Mouse (Mus musculus): Measurements from ENCODE around the gene Rala. TPM values are rescaled to one million over a fixed set of nuclear protein-coding genes. Genes with fewer than 3 reads are reported as not detected.
"Not testable (repeated sequence)": the region's sequence is repeated elsewhere in the genome, so short reads cannot be mapped to it uniquely, and the experiment has no call there.

Rala gene
- 10 to 100 TPM; 84.0 to 85.6 TPM for total RNA-seq (2021)
- long read RNA-seq, experiment 1, transcript Rala-201 (5 exons, 2,688 nt): major isoform, 146 of 168 reads
- long read RNA-seq, experiment 1, partial matches to known transcripts: 1 of 168 reads
- long read RNA-seq, experiment 1, other reads (novel, unspliced or antisense): 21 of 168 reads
- long read RNA-seq, experiment 2, transcript Rala-201 (5 exons, 2,688 nt): major isoform, 118 of 138 reads
- long read RNA-seq, experiment 2, partial matches to known transcripts: 1 of 138 reads
- long read RNA-seq, experiment 2, other reads (novel, unspliced or antisense): 19 of 138 reads

DNA sequence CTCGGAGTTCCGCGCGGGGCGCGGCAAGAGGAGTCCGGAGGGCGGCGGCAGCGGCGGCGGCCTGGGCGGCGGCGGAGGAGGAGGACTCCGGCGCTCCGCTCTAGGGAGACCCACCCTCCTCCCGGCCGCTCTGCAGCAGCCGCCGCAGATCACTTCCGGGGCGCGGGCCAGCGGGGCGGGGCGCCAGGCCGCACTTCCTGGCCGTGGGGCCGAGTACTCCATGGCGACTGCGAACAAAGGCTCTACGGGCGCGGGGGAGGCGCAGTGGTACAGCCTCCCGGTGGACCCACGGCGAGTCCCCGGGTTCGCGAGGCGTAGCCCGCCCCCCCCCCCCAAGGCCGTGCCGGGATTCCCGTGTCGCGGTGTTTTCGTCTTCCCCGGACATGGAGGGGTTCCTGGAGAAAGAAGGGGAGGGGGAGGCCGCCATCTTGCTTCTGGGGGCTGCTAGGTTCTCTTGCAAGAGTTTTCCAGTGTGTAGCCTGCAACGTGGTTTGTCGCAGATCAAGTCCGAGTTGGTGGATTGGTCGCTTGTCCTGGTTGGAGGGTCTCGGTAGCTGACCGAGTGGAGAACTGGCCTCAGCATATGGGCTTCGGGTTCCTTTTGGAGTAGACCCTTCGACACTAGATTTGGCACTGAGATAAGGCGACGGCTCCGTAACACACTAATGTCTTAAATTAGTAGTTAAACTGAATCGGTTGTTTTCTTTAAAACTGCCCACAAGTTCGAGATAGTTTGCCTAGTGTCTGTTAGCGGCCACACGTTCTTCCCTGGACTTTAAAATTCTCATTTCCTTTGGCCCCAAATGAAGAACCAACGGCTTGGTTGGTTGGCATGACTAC is at the start of gene Rala:
Gene Rala (minus strand): TSS at position 162 of the 840 bp plus-strand sequence.
- peak; percentile 93 for DNase-seq (ENCODE audit: low spot score in 2 of 2)
- intact Hi-C loops (cut with DNase I): loop anchor here (5.0 kb wide), 2 partner anchors 48 to 107 kb away; partner anchors contain the start of gene Yae1d1

DNA sequence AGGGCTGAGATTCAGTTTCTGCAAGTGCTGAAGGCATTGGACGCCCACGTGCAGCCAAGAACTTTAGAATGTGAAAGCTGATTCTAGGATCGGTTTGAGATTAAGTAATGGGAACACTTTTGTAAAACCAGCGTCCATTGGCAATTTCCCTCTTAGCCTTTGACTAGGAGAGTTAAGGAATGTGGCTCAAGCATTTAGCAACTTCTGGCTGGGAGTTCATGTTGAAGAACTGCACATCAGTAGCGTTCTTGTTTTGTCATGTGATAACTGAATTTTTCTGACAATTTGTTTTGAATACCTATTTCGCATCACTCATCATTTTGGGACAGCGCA is 49.4 kb upstream of the Rala start:
- no peak for DNase-seq (ENCODE audit: low spot score in 2 of 2)
- intact Hi-C loops (cut with DNase I): loop anchor here (5.0 kb wide), 1 partner anchor 51 kb away; the partner anchor contains the start of gene Rala

DNA sequence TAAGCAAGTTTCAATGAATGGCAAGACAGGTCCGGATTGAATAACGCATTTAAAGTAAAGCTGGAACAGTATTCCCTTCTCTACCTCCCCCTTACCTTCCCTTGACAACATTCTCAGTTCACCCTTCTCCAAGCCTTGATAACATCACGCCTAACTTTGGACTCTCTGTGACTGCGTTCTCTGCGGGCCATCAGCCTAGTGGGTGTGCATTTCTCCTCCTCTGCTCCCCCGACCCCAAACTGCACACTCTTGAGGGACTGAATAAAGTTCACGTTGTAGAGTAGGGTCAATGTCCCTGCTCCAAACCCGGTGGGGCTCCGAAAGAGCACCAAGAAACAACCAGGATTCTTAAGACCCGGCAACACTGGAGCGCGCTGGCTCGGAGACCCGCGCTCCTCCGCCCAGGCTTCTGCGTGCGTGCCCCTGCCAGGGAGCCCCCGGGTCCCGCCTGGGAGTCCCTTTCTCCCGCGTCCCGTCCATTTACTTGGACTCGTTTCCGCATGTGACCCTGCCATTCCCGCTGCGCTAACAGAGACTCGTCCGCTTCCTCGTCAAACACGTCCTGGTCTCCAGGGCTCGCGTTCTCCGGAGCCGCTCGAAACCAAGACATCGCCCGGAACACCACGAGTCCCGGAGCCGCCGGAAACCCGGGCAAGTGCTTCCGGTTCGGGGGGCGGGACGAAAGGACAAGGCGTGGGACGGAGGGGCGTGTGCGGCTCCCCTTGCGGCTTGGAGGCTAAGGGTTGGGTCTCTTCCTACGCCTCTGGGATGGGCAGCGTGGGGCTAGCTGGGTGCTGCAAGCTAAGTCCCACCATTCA is 48.9 kb upstream of the Rala start, which contains the start of gene Yae1d1:
Gene Yae1d1 (minus strand): TSS at position 653 of the 818 bp plus-strand sequence.
- DNase-seq (ENCODE audit: low spot score in 2 of 2): peak; percentile 90 to 91
- intact Hi-C loops (cut with DNase I): loop anchor here (5.0 kb wide), 1 partner anchor 51 kb away; the partner anchor contains the start of gene Rala

DNA sequence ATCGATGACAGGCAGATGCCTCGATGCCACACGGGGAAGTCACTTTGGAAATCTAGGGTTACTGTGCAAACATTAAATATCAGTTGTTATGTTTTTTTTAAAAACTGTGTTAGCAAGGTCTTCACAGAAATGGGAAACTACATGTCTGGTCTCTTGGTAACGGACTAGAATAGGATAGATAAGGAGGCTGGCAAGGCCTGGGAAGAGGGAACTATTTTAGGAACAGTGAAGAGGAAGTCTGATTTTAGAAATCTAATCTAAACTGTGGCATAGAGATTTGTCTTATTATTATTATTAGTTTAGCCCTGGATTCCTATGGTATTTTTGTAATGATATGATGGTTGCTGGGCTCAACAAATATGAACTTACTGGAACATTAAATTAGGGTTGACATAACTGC is 48.0 kb upstream of the Rala start:
- DNase-seq (ENCODE audit: low spot score in 2 of 2): no peak
- intact Hi-C loops (cut with DNase I): loop anchor here (5.0 kb wide), 1 partner anchor 50 kb away; the partner anchor contains the start of gene Rala

DNA sequence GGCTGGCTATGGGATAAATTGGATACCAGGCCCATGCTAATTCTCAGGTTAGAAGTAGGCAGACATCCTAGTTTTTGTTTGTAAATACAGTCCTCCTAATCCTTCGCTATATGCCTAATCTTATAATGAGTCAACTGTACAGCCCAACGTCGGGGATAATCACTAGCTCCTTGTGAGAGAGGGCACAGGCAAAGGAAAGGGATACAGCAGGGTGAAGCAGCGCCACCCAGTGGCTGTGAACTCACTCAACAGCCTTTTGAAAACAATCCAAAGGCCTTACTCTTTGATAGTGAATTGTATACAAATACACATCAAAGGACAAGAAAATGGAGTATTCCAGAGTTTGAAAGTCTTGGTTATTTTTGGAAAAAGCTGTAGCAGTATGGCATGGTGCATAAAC is 39.2 kb upstream of the Rala start:
- DNase-seq (ENCODE audit: low spot score in 2 of 2): peak; percentile 73 to 77
- intact Hi-C loops (cut with DNase I): loop anchor here (10.0 kb wide), 1 partner anchor 238 kb away; no protein-coding TSS in a partner anchor

DNA sequence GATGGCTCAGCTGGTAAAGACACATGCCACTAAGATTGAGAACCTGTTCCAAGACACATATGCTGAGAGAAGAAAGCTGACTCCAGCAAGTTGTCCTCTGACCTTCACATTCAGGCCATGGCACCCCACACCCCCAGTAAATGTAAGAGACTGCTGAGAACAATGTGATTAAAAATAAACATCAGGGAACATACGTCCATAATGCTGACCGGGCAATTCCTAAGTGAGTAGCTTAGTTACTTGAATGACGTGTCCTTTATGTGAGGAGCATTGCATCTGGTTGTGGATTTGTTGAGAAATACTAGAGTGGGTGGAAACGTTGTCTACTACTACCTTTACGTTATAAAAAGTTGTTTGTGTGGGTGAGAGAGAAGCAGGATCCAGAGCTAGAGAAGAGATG is 38.6 kb upstream of the Rala start:
- intact Hi-C loops (cut with DNase I): loop anchor here (10.0 kb wide), 1 partner anchor 238 kb away; no protein-coding TSS in a partner anchor

DNA sequence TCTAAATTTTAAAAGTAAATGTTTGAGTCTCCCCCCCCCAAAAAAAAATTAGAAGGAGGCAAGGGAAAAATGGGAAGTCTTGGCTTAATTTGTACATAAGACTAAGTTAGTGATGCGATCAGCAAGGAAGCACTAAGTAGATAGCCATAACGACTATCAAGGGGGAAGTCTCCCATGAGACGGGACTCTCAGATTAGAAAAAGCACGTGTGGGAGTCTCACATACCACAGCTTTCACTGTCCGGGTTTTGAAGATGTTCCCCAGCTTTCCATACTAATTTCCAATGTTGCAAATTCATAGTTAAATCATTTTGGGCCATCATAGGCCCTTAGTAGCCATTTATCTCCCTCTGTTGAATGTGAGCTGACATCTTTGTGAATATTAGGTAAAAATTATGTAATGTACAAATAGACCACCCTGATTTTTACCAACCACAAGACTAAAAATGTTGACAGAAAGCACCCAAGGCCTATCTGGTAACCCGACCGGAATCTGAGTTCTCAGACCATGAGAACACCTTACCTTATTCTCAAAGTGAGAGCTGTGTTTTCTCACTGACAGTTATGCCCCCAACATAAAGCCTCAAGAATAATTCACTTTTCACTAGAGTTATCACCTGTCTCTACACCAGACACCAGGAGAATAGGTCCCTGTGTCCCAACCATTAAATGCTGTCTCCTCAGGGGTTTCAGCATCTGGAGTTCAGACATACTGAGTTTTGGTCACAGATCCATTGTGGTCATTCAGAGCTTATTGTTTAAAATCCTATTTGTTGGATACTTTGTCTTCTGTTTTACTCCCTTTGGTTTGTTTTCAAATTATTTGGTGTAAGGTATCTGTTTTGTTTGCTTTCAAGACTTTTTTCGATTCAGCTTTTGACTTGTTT is 33.1 kb upstream of the Rala start:
- no peak for DNase-seq (ENCODE audit: low spot score in 2 of 2)
- intact Hi-C loops (cut with DNase I): no loop called here

More for the DNA sequence above, 38.6 kb upstream of the Rala start:
- DNase-seq (ENCODE audit: low spot score in 2 of 2): no peak

DNA sequence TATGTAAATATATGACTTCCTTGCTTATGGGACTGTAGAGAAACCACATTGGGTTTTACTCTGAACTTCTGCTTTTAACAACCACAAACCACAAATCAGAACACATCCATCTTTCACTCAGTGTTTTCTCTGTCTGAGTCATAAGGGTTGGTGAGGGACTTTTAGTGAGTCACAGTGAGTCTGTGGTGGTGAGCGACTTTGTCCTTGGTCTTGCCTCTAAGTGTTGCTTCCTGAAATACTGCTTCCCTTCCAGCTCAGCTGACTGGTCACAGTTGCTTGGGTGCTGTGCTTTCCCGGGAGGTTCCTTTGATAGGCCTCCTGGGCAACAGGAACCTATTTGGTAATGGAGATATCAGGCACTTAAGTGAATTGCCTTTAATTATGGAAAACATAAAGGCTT is 31.9 kb upstream of the Rala start:
- intact Hi-C loops (cut with DNase I): no loop called here
- peak in 1 of 2 experiments; percentile 22 for DNase-seq (ENCODE audit: low spot score in 2 of 2)

DNA sequence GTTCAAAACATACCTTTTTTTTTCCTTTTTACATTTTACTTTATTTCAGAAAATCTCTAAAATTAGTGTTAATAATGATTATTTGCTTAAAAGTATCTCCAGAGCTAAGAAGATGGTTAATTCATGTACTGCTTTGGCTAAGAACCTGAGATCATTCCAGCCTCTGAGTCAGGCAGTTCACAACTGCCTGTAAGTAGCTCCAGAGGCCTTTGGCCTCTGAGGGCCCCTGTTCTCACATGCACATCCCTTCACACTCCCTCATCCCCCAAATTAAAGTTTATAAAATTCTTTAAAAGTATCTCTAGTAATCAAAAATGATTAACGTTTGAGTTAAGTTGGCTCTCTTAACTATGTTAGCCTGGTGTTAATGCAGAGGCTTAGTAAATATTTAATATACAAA is 31.4 kb upstream of the Rala start:
- intact Hi-C loops (cut with DNase I): no loop called here

DNA sequence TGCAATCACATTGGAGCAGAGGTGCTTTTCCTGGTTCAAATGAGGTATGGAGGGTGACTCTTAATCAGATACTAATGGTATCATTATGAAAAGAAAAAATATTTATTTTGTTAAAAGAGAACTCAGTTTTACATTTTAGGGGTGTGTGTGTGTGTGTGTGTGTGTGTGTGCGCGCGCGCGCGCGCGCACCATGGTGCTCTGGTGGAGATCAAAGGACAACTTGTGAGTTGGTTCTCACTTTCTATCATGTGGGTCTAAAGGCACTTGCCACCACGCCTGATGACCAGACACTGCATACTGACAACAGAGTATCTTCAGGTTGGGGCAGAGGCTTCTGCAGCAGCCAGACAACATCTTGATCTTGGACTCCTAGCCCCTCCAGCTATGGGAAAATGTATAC is 30.7 kb upstream of the Rala start:
- no peak for DNase-seq (ENCODE audit: low spot score in 2 of 2)
- intact Hi-C loops (cut with DNase I): no loop called here

More for the DNA sequence above, 31.4 kb upstream of the Rala start:
- no peak for DNase-seq (ENCODE audit: low spot score in 2 of 2)

DNA sequence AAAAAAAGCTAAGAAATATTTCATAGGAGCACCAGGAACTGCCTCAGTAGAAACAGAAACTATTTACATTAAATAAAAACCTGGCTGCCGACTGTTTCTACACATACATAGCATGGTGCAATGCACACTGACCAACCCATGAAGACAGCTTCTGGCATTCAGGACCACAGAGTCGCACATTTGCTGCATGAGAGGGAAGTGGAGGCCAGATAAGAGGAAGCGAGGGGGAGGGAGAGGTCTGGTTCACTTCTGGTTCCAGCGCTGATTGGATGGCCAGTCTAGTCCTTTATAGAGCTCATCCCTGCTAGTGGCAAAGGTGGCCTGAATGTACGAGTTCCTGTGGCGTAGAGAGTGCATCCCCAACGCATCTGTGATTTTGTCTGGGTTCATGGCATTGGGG is 16.6 kb upstream of the Rala start:
- intact Hi-C loops (cut with DNase I): no loop called here
- DNase-seq (ENCODE audit: low spot score in 2 of 2): no peak

DNA sequence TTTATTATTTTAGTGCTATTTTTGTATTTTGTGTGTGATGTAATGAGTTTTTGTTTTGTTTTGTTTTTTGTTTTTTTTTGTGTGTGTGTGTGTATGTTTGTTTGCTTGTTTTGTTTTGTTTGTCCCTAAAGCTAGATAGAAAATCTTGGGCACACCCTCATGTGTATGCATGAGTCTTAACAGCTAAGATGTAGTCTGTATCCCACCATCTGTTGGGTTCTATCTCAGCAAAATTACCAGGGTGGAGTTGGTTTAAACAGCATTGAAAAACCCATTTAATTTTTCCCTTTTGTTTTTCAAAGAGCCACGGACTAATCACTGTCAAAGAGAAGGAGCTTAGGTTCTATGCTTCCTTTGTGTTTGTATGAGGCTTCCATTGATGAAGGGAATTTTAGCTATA is 10.2 kb upstream of the Rala start:
- DNase-seq (ENCODE audit: low spot score in 2 of 2): no peak
- intact Hi-C loops (cut with DNase I): no loop called here

DNA sequence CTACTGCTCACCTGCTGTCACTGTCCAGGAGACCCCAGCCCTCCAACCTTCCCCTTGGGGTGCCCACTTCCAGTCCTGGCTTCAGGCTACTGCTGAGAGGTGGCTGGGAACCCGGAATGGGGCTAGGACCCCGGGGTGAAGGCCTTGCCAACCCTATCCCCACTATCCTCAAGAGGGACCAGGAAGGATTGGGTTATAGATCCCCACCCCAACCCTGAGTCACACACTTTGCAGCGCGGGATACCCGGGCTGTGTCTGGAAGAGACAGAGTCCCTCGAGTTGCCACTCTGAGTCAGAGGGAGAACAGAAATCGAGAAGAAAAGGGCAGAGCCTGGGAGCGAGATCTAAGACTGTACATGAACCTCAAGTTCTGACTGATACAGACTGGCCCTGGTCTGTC is 6.5 kb upstream of the Rala start:
- DNase-seq (ENCODE audit: low spot score in 2 of 2); intact Hi-C loops (cut with DNase I): not testable (repeated sequence)

DNA sequence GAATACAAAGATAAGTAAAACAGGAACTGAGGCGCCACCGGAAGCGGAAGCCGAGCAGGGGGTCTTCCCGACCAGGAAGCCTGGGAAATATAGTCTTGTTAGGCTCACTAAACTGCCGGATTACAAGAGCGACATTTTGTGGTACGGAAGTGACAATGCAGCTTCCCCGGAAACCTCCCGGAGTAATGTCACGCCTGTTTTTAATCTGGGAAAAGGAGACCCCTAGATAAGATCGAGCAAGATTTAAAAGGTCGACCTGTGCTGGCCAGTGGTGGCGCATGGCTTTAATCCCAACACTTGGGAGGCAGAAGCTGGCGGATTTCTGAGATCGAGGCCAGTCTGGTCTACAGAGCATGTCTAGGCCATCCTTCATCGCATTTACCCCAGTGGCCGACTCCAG is 5.5 kb upstream of the Rala start:
- intact Hi-C loops (cut with DNase I): no loop called here
- no peak for DNase-seq (ENCODE audit: low spot score in 2 of 2)

DNA sequence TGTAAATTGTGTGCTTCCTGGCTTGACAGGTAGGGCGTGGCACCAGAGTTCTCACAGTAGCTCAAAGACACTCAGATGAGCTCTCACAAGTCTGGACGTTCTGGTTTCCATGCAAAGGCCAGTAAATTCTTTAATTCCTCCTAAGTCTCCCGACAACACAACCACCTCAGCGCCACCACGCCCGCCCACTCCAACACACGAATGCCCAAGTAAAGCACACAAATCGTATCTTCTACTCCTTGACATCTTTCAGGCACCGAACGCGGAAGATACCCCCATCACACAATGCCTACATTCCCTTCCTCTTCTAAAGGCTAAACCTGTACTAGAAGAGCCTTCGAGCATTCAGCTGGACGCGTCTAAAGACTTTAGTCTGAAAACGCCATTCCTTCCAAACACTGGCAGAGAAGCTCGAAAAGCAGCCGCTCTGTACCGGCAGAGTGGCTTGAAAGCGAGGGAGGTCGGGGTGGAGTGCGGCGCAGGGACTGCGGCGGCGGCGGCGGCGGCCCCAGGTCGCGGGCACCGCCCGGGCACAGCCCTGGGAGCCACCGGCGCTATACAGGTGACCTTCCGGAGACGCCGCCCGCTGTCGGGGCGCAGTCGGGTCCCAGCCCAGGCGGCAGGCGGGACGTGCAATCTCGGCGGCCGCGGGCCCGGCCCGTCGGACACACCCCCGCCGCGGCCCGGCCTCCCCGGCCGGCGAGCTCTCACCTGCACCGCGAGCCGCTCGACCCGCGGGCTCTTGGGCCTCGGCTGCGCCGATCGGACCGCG is 547 bp downstream of the Rala start:
- peak; percentile 14 to 15 for DNase-seq (ENCODE audit: low spot score in 2 of 2)
- intact Hi-C loops (cut with DNase I): loop anchor here (5.0 kb wide), 2 partner anchors 49 to 106 kb away; partner anchors contain the start of gene Yae1d1

DNA sequence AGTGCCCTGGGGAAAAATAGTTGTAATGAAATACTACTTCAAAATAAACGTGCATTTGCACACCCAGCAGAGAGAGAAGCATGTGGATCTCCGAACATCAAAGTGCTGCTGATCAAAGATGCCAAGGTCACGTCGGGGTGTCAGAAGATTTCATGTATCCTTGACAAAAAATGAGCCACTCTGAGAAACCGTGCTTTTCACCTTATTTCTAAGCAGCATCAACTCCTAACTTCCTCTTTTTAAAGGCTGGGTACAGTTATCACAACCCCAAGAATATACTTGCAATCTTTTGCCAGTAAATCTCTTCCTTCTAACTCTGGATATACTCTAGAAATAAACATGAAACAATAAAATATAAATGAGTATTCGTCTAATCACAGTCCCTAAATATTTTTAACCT is 1.7 kb downstream of the Rala start:
- intact Hi-C loops (cut with DNase I): loop anchor here (5.0 kb wide), 2 partner anchors 50 to 105 kb away; partner anchors contain the start of gene Yae1d1
- no peak for DNase-seq (ENCODE audit: low spot score in 2 of 2)

DNA sequence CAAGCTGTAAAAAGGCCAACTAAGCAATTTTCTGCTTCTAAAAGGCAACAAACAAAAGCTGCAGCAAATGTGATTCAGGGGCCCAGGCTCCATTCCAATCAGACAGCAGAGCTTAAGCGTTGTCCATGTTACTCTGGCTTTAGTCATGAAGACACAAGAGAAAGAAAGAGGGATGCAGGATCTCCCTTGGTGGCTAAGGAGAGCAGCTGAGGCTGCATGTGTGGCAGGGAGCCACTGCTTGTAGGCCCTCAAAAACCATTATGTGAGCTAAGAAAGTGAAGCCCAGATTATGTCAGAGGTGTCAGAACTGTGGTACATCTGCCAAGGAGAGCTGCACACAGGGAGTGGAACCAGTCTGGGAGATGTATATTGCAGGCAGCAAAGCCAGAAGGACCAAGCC is 36.7 kb downstream of the Rala start:
- intact Hi-C loops (cut with DNase I): no loop called here
- peak in 1 of 2 experiments; percentile 20 for DNase-seq (ENCODE audit: low spot score in 2 of 2)

DNA sequence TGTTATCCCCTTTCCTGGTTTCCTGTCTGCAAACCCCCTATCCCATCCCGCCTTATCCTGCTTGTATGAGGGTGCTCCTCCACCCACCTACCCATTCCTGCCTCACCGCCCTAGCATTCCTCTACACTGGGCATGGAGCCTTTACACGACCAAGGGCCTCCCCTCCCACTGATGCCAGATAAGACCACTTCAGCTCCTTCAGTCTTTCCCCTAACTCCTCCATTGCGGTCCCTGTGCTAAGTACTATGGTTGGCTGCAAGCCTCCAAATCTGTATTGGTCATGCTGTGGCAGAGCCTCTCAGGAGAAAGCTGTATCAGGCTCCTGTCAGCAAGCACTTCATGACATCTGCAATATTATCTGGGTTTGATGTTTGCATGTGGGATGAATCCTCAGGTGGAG is 42.6 kb downstream of the Rala start:
- no peak for DNase-seq (ENCODE audit: low spot score in 2 of 2)
- intact Hi-C loops (cut with DNase I): no loop called here
